Mouse (Mus musculus) kidney, postnatal 0 days (tissue): ENCODE measurements around the gene Npy4r. TPM values are rescaled to one million over a fixed set of nuclear protein-coding genes. Genes with fewer than 3 reads are reported as not detected.
A peak's percentile ranks its signal among the peaks of the same experiment; 100 is the strongest.

ENCODE experiments used
- ATAC-seq: fragments of 200-750 bp; cut with Nextera tagmentation; replicated peaks from 2 replicates; pipeline ENCODE4 v1.8.0; 2017; ENCODE audit warnings: low read depth, moderate number of reproducible peaks, moderate TSS enrichment, moderate library complexity; ENCODE audit not compliant: low FRiP score
- DNase-seq: peaks from one replicate; pipeline ENCODE4 v3.0.0-alpha.2; 2016; ENCODE audit warnings: low spot score
- H3K27ac ChIP-seq: fragments of 300-500 bp; sonication (generic); 2 replicates; pipeline ENCODE4 v1.5.1; 2014; ENCODE audit warnings: mild to moderate bottlenecking
- H3K27me3 ChIP-seq: fragments of 300-500 bp; sonication (generic); 2 replicates; pipeline ENCODE4 v1.6.1; 2014; ENCODE audit warnings: low read length, mixed read lengths; ENCODE audit not compliant: insufficient read depth
- H3K36me3 ChIP-seq: fragments of 300-500 bp; sonication (generic); 2 replicates; pipeline ENCODE4 v1.6.1; 2014; ENCODE audit warnings: low read length, mixed read lengths; ENCODE audit not compliant: insufficient read depth
- H3K4me1 ChIP-seq: fragments of 300-500 bp; sonication (generic); replicated peaks from 2 replicates; pipeline ENCODE4 v1.6.1; 2014; ENCODE audit warnings: antibody characterized with exemption, low read length, mixed read lengths; ENCODE audit not compliant: insufficient read depth
- H3K4me2 ChIP-seq: fragments of 300-500 bp; sonication (generic); 2 replicates; pipeline ENCODE4 v1.6.1; 2014; ENCODE audit warnings: mild to moderate bottlenecking, low read length, moderate library complexity, mixed read lengths
- H3K4me3 ChIP-seq: fragments of 300-500 bp; sonication (generic); replicated peaks from 2 replicates; pipeline ENCODE4 v1.5.1; 2014; ENCODE audit warnings: low read depth, low read length
- H3K9ac ChIP-seq: fragments of 300-500 bp; sonication (generic); 2 replicates; pipeline ENCODE4 v1.6.1; 2014; ENCODE audit warnings: low read depth, low read length
- H3K9me3 ChIP-seq: fragments of 300-500 bp; sonication (generic); replicated peaks from 2 replicates; pipeline ENCODE4 v1.6.1; 2016; ENCODE audit warnings: low read length, inconsistent platforms, mixed read lengths
- CTCF ChIP-seq: IDR thresholded peaks from 2 replicates; pipeline ENCODE4 v1.5.1; 2016; ENCODE audit warnings: antibody characterized with exemption, low read depth, mild to moderate bottlenecking, moderate library complexity
- WGBS: fragments of 180-500 bp; shearing (Covaris S2); extraction: QIAGEN DNeasy Blood & Tissue Kit; methylation state at CpG from one replicate; pipeline ENCODE4 v1.1.7; 2014; 5-methylcytosine and 5-hydroxymethylcytosine counted together
- polyA plus RNA-seq: library from polyadenylated mRNA; unstranded; fragments of >200 nt; fragmentation: Nextera tagmentation; extraction: Ambion mirVana; gene quantifications from 2 replicates; pipeline ENCODE4 v1.2.1, GENCODE M21; 2015

The Npy4r gene
- polyA plus RNA-seq, 1 experiment from 2014 or later, result 0.09 TPM

- no peak for ATAC-seq
These were observed 30.6 kb downstream of the Npy4r start for GRCm38 (mm10) chr14:34121691-34122090.

GRCm38 (mm10) chr14:34120923-34121351, 31.4 kb downstream of the Npy4r start:
- H3K9me3 ChIP-seq, result no peaks in the 10 kb centered on the region
- DNase-seq, result peak; percentile 62
- no peaks in the 10 kb centered on the region for H3K27me3 ChIP-seq
- H3K4me1 ChIP-seq, result no peaks in the 10 kb centered on the region; the same call in 1 of the 2 replicates
- no peak overlapping the region for H3K4me2 ChIP-seq
- 45% methylated on average over 3 of the region's 3 CpGs for WGBS
- H3K9ac ChIP-seq, result no peak overlapping the region
- no peak for TF ChIP-seq CTCF
- no peak overlapping the region for H3K27ac ChIP-seq
- no peaks in the 10 kb centered on the region for H3K36me3 ChIP-seq
- H3K4me3 ChIP-seq, result no peak overlapping the region
- peak; percentile 54 for ATAC-seq

More at GRCm38 (mm10) chr14:34121691-34122090, 30.6 kb downstream of the Npy4r start:
- no peak for DNase-seq
- no peak for TF ChIP-seq CTCF
- Histone ChIP-seq H3K9me3 (no peaks in the 10 kb centered on the region), H3K4me2 (no peak overlapping the region), H3K4me3 (no peak overlapping the region), H3K27me3 (no peaks in the 10 kb centered on the region), H3K9ac (no peak overlapping the region), H3K4me1 (no peaks in the 10 kb centered on the region; the same call in 1 of the 2 replicates), H3K27ac (no peak overlapping the region), H3K36me3 (no peaks in the 10 kb centered on the region)
- 95% methylated on average over 4 of the region's 4 CpGs for WGBS

- Histone ChIP-seq H3K36me3 (no peaks in the 10 kb centered on the region), H3K4me1 (no peaks in the 10 kb centered on the region; the same call in 1 of the 2 replicates), H3K27ac (no peak overlapping the region), H3K27me3 (no peaks in the 10 kb centered on the region), H3K4me2 (no peak overlapping the region), H3K9me3 (no peaks in the 10 kb centered on the region), H3K9ac (no peak overlapping the region), H3K4me3 (no peak overlapping the region)
- peak; percentile 85 for ATAC-seq
- 27% methylated on average over 12 of the region's 12 CpGs for WGBS
- DNase-seq, result peak; percentile 81
- TF ChIP-seq CTCF, result no peak
These were observed 32.0 kb downstream of the Npy4r start for GRCm38 (mm10) chr14:34120016-34120910.

- DNase-seq, result no peak
These were observed 33.1 kb downstream of the Npy4r start for GRCm38 (mm10) chr14:34119046-34119723.

GRCm38 (mm10) chr14:34114311-34114710, 38.0 kb downstream of the Npy4r start:
- H3K4me2 ChIP-seq, result no peak overlapping the region
- H3K27me3 ChIP-seq, result no peaks in the 10 kb centered on the region
- H3K9me3 ChIP-seq, result no peaks in the 10 kb centered on the region
- H3K4me1 ChIP-seq, result no peaks in the 10 kb centered on the region; the same call in 1 of the 2 replicates
- no peak overlapping the region for H3K4me3 ChIP-seq
- H3K9ac ChIP-seq, result no peak overlapping the region
- TF ChIP-seq CTCF, result no peak
- H3K36me3 ChIP-seq, result no peaks in the 10 kb centered on the region
- no peak for DNase-seq
- WGBS, result 87% methylated on average over 4 of the region's 4 CpGs
- ATAC-seq, result no peak
- no peak overlapping the region for H3K27ac ChIP-seq

More at GRCm38 (mm10) chr14:34119046-34119723, 33.1 kb downstream of the Npy4r start:
- 51% methylated on average over 7 of the region's 7 CpGs for WGBS
- Histone ChIP-seq H3K9ac (no peak overlapping the region), H3K36me3 (no peaks in the 10 kb centered on the region), H3K27me3 (no peaks in the 10 kb centered on the region), H3K4me2 (no peak overlapping the region), H3K4me1 (no peaks in the 10 kb centered on the region; the same call in 1 of the 2 replicates), H3K27ac (no peak overlapping the region), H3K4me3 (no peak overlapping the region), H3K9me3 (no peaks in the 10 kb centered on the region)
- TF ChIP-seq CTCF, result no peak
- no peak for ATAC-seq

GRCm38 (mm10) chr14:34107594-34107993, 44.7 kb downstream of the Npy4r start:
- Histone ChIP-seq H3K9me3 (no peaks in the 10 kb centered on the region), H3K4me3 (no peak overlapping the region), H3K27me3 (no peaks in the 10 kb centered on the region), H3K4me1 (no peaks in the 10 kb centered on the region), H3K4me2 (no peak overlapping the region), H3K36me3 (no peaks in the 10 kb centered on the region), H3K27ac (no peak overlapping the region), H3K9ac (no peak overlapping the region)
- DNase-seq (no peak), ATAC-seq (no peak)
- TF ChIP-seq CTCF, result no peak
- 69% methylated on average over 4 of the region's 4 CpGs for WGBS
